Mouse (Mus musculus) cerebellum, postnatal 36 days (tissue): ENCODE measurements around the gene Gm28490.
"Not testable (repeated sequence)": the region's sequence is repeated elsewhere in the genome, so short reads cannot be mapped to it uniquely, and the experiment has no call there.

Source experiments
- DNase-seq, 2 experiments: peaks; one replicate each; pipeline ENCODE4 v3.0.0; 2021 to 2022; ENCODE audit warnings: mixed read lengths in 2 of 2

The Gm28490 gene

DNA sequence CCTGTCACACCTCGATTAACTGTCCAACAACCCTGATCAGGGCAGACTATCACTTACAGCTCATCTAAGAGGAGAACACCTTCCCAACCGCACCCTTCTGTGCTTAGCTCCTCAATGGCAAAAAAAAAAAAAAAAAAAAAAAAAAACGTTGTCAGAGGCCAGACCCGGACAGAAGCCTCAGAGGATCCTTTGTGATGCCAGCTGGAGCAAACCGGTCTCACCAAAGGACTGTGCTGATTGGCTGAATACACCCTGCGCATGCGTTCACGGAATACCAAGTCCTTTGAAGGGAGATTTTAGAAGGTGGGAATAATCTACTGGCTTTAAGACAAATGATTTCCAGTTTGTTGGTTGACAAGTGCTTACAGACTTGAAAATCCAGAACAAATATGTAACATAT lies at the start of gene Gm28490:
Gene Gm28490, minus strand, starts transcription at position 101 of the 400 bp plus-strand sequence.
- not testable (repeated sequence) for DNase-seq
